Mouse (Mus musculus) megakaryocyte, adult 5-6 weeks (primary cell): ENCODE data around the gene Slc17a9. TPM values are rescaled to one million over a fixed set of nuclear protein-coding genes. Genes with fewer than 3 reads are reported as not detected.
A peak's percentile ranks its signal among the peaks of the same experiment; 100 is the strongest.

Source experiments
- ATAC-seq: 2 replicates; pipeline ENCODE4 v1.8.0; 2016; ENCODE audit warnings: mild to moderate bottlenecking, inconsistent platforms; ENCODE audit not compliant: poor library complexity, severe bottlenecking
- total RNA-seq, 2 experiments: library from RNA; stranded (forward) in 1 of 2; stranded (reverse) in 1 of 2; fragments of 153-499, 151-499 nt in 1 of 2; fragments of 221-1000, 200-1000 nt in 1 of 2; gene quantifications; 2 replicates each; pipeline versions ENCODE4 v1.2.3 to v1.2.4; 2015 to 2017

Gene Slc17a9
- 7.9 and 9.9 TPM in 2 replicates for total RNA-seq (2015)
- total RNA-seq (2017): 5.2 and 7.1 TPM in 2 replicates

GRCm38 (mm10) chr2:180724585-180725413, at the start of gene Slc17a9:
TSS of gene Slc17a9 (plus strand) at chr2:180725263.
- ATAC-seq: peak; percentile 65

- no peak for ATAC-seq
These were observed 48.4 kb upstream of the Slc17a9 start for GRCm38 (mm10) chr2:180676706-180677105.

GRCm38 (mm10) chr2:180678609-180679140, 46.4 kb upstream of the Slc17a9 start:
- peak; percentile 94 for ATAC-seq

- ATAC-seq: no peak
These were observed 43.8 kb upstream of the Slc17a9 start for GRCm38 (mm10) chr2:180681225-180681624.

- ATAC-seq: no peak
These were observed 41.5 kb upstream of the Slc17a9 start for GRCm38 (mm10) chr2:180683524-180683923.

- ATAC-seq: no peak
These were observed 41.0 kb upstream of the Slc17a9 start for GRCm38 (mm10) chr2:180684031-180684430.

- no peak for ATAC-seq
These were observed 35.2 kb upstream of the Slc17a9 start for GRCm38 (mm10) chr2:180689841-180690240.

GRCm38 (mm10) chr2:180692630-180693029, 32.4 kb upstream of the Slc17a9 start:
- ATAC-seq: peak; percentile 86

GRCm38 (mm10) chr2:180695176-180695575, 29.9 kb upstream of the Slc17a9 start:
- ATAC-seq: peak; percentile 77

- no peak for ATAC-seq
These were observed 24.6 kb upstream of the Slc17a9 start for GRCm38 (mm10) chr2:180700457-180700856.

GRCm38 (mm10) chr2:180701053-180701766, 23.9 kb upstream of the Slc17a9 start:
- ATAC-seq: peak; percentile 18

- ATAC-seq: peak; percentile 79
These were observed 23.1 kb upstream of the Slc17a9 start for GRCm38 (mm10) chr2:180701767-180702621.

GRCm38 (mm10) chr2:180702701-180703149, 22.3 kb upstream of the Slc17a9 start:
- no peak for ATAC-seq

- ATAC-seq: no peak
These were observed 21.9 kb upstream of the Slc17a9 start for GRCm38 (mm10) chr2:180703175-180703574.

GRCm38 (mm10) chr2:180703645-180704359, 21.3 kb upstream of the Slc17a9 start:
- no peak for ATAC-seq

- ATAC-seq: no peak
These were observed 20.5 kb upstream of the Slc17a9 start for GRCm38 (mm10) chr2:180704591-180704990.

- ATAC-seq: peak; percentile 39
These were observed 20.0 kb upstream of the Slc17a9 start for GRCm38 (mm10) chr2:180705066-180705465.

GRCm38 (mm10) chr2:180705975-180706374, 19.1 kb upstream of the Slc17a9 start:
- ATAC-seq: no peak

- ATAC-seq: peak; percentile 12
These were observed 15.8 kb upstream of the Slc17a9 start for GRCm38 (mm10) chr2:180709023-180709922.
